Mouse (Mus musculus) forebrain, embryonic 14.5 days (tissue): ENCODE results near the gene Mfsd11. TPM values are rescaled to one million over a fixed set of nuclear protein-coding genes. Genes with fewer than 3 reads are reported as not detected.

ENCODE experiments used
- ATAC-seq: fragments of 200-750 bp; cut with Nextera tagmentation; 2 replicates; pipeline ENCODE4 v1.8.0; 2017; ENCODE audit warnings: mild to moderate bottlenecking, moderate library complexity
- DNase-seq: peaks from one replicate; pipeline ENCODE4 v3.0.0-alpha.2; 2015; ENCODE audit warnings: low spot score
- H3K27ac ChIP-seq: fragments of 300-500 bp; sonication (generic); 2 replicates; pipeline ENCODE4 v1.5.1; 2014; ENCODE audit warnings: low read depth, mild to moderate bottlenecking, control low read depth, low read length, moderate library complexity
- H3K27me3 ChIP-seq: fragments of 300-500 bp; sonication (generic); replicated peaks from 2 replicates; pipeline ENCODE4 v1.6.1; 2014; ENCODE audit warnings: low read length, control low read depth, mixed read lengths; ENCODE audit not compliant: control insufficient read depth, insufficient read depth
- H3K36me3 ChIP-seq: fragments of 300-500 bp; sonication (generic); 2 replicates; pipeline ENCODE4 v1.6.1; 2014; ENCODE audit warnings: low read length, control low read depth; ENCODE audit not compliant: control insufficient read depth, insufficient read depth
- H3K4me1 ChIP-seq: fragments of 300-500 bp; sonication (generic); 2 replicates; pipeline ENCODE4 v1.6.1; 2014; ENCODE audit warnings: antibody characterized with exemption, low read length, control low read depth; ENCODE audit not compliant: control insufficient read depth, insufficient read depth
- H3K4me2 ChIP-seq: fragments of 300-500 bp; sonication (generic); 2 replicates; pipeline ENCODE4 v1.6.1; 2014; ENCODE audit warnings: mild to moderate bottlenecking, control low read depth, low read length
- H3K4me3 ChIP-seq: fragments of 300-500 bp; sonication (generic); 2 replicates; pipeline ENCODE4 v1.5.1; 2014; ENCODE audit warnings: low read depth, low read length, control low read depth
- H3K9ac ChIP-seq: fragments of 300-500 bp; sonication (generic); 2 replicates; pipeline ENCODE4 v1.6.1; 2014; ENCODE audit warnings: mild to moderate bottlenecking, low read length, control low read depth, moderate library complexity
- H3K9me3 ChIP-seq: fragments of 300-500 bp; sonication (generic); replicated peaks from 2 replicates; pipeline ENCODE4 v1.6.1; 2016; ENCODE audit warnings: low read length, control low read depth, mixed read lengths; ENCODE audit not compliant: control insufficient read depth
- WGBS: fragments of 180-500 bp; shearing (Covaris S2); extraction: QIAGEN DNeasy Blood & Tissue Kit; methylation state at CpG from one replicate; pipeline ENCODE4 v1.1.7; 2014; 5-methylcytosine and 5-hydroxymethylcytosine counted together
- polyA plus RNA-seq: library from polyadenylated mRNA; unstranded; fragments of >200 nt; fragmentation: Nextera tagmentation; extraction: Ambion mirVana; gene quantifications from 2 replicates; pipeline ENCODE4 v1.2.1, GENCODE M21; 2014

Gene Mfsd11
- 31.8 and 46.6 TPM in 2 replicates for polyA plus RNA-seq

- H3K27ac ChIP-seq, result peak within 1 kb of the TSS; percentile 96
- H3K4me3 ChIP-seq, result peak within 1 kb of the TSS; percentile 99
- no peaks in the 10 kb centered on the region for H3K27me3 ChIP-seq
- WGBS, result under 1% methylated on average over 78 of the region's 91 CpGs
- H3K36me3 ChIP-seq, result peaks cover 48% of the 10 kb centered on the region
- peak within 1 kb of the TSS; percentile 84 for H3K4me2 ChIP-seq
- ATAC-seq, result peak; percentile 65
- H3K9me3 ChIP-seq, result no peaks in the 10 kb centered on the region
- H3K9ac ChIP-seq, result peak within 1 kb of the TSS; percentile 96
- peaks cover 22% of the 10 kb centered on the region for H3K4me1 ChIP-seq
- peak; percentile 84 for DNase-seq
Observed at GRCm38 (mm10) chr11:116852291-116852890, at the start of gene Mfsd11. Gene Mfsd11, plus strand, starts transcription at chr11:116852440.

DNA sequence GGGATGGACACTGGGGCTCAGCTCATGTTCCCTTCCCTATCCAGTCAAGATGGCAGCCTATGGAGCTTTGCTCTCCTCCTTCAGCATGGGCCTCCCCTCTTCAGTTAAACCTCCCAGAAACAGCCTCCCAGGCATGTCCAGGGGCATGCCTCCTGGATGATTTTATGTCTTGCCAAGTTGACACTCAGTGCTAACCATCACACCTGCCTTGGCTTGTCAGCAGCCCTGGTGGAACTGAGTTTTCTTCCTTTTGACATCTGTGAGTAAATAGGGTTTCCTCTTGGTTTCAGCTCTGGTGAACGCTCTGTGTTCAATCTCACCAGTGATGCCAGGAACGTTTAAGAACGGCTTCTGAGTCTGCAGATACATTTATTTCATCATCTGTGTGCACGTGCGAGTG, 49.5 kb upstream of the Mfsd11 start:
- no peak overlapping the region for H3K4me3 ChIP-seq
- no peak overlapping the region for H3K4me2 ChIP-seq
- H3K36me3 ChIP-seq, result no peaks in the 10 kb centered on the region
- 88% methylated on average over 5 of the region's 5 CpGs for WGBS
- no peaks in the 10 kb centered on the region for H3K4me1 ChIP-seq
- no peak for DNase-seq
- H3K9me3 ChIP-seq, result no peaks in the 10 kb centered on the region
- H3K27me3 ChIP-seq, result no peaks in the 10 kb centered on the region
- no peak overlapping the region for H3K9ac ChIP-seq
- H3K27ac ChIP-seq, result no peak overlapping the region
- no peak for ATAC-seq

- DNase-seq, result peak; percentile 10
- H3K4me1 ChIP-seq, result peaks cover 6% of the 10 kb centered on the region
- H3K27ac ChIP-seq, result no peak overlapping the region; the same call in 1 of the 2 replicates
- no peaks in the 10 kb centered on the region for H3K27me3 ChIP-seq
- ATAC-seq, result no peak
- 79% methylated on average over 15 of the region's 15 CpGs for WGBS
- H3K9me3 ChIP-seq, result no peaks in the 10 kb centered on the region
- no peak overlapping the region for H3K9ac ChIP-seq
- H3K4me3 ChIP-seq, result no peak overlapping the region
- no peaks in the 10 kb centered on the region for H3K36me3 ChIP-seq
- H3K4me2 ChIP-seq, result no peak overlapping the region
Observed at GRCm38 (mm10) chr11:116806136-116807071, 45.8 kb upstream of the Mfsd11 start.

- Histone ChIP-seq H3K4me1 (peaks cover 7% of the 10 kb centered on the region), H3K9me3 (no peaks in the 10 kb centered on the region), H3K27me3 (no peaks in the 10 kb centered on the region), H3K4me2 (no peak overlapping the region), H3K36me3 (no peaks in the 10 kb centered on the region), H3K27ac (no peak overlapping the region), H3K9ac (no peak overlapping the region), H3K4me3 (no peak overlapping the region)
- peak; percentile 1 for DNase-seq
- 48% methylated on average over 7 of the region's 7 CpGs for WGBS
- no peak for ATAC-seq
Observed at GRCm38 (mm10) chr11:116807116-116807515, 45.1 kb upstream of the Mfsd11 start.

DNA sequence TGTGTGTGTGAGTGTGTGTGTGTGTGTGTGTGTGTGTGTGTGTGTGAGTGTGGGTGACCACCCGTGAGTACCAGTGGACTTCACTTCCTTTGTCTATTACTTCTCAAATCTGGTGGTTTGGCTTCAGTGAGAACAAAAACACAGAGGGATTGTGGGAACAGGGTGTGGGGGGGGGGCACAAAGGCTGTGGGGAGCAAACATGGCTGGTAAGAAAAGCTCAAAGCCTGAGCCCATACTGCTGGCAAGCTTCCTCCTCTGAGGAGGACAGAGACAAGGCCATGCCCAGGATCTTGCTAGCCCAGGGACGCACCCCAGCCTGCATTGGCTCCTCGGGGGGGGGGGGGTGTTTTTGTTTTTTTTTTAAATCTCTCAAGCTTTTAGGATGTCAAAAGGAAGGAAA, 44.7 kb upstream of the Mfsd11 start:
- Histone ChIP-seq H3K27ac (no peak overlapping the region; the same call in 1 of the 2 replicates), H3K9me3 (no peaks in the 10 kb centered on the region), H3K36me3 (no peaks in the 10 kb centered on the region), H3K4me2 (no peak overlapping the region), H3K4me1 (peaks cover 11% of the 10 kb centered on the region), H3K9ac (no peak overlapping the region), H3K4me3 (no peak overlapping the region), H3K27me3 (no peaks in the 10 kb centered on the region)
- ATAC-seq, result no peak
- peak; percentile 16 for DNase-seq
- WGBS, result 63% methylated on average over 3 of the region's 3 CpGs

DNA sequence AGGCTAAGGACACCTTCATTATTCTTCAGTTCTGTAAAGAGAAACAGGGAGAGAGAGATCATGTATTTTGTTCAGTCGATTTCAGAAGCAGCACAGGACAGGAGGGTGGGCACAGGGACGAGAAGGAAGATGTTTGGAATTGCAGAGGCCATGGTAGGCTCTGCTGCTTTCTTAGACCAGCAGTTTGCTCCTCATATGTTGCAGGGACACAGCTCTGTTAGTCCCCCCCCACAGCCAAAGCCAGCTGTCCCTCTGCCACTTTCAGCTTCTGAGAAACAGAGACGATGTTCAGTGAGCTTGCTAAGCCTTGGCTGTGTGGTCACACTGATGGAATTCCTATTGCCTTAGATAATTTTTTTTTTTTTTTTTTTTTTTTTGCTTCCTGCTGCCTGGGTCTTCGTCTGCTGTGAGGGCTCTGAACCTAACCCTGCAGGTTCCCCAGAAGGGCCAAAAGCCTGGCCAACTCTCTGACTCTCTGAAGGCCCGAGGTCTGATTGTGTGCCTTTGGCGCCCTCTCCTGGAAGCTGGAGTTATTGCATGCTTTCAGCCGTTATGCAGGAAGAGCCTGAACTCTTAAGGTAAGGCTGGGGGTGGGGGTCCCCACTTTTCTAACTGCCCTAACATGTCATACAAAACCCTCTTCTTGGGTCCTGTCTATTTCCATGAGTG, 44.2 kb upstream of the Mfsd11 start:
- DNase-seq (peak; percentile 90), ATAC-seq (no peak)
- Histone ChIP-seq H3K27ac (no peak overlapping the region; the same call in 1 of the 2 replicates), H3K9ac (no peak overlapping the region), H3K9me3 (no peaks in the 10 kb centered on the region), H3K4me1 (peaks cover 17% of the 10 kb centered on the region), H3K36me3 (no peaks in the 10 kb centered on the region), H3K27me3 (no peaks in the 10 kb centered on the region), H3K4me2 (no peak overlapping the region), H3K4me3 (no peak overlapping the region)
- 28% methylated on average over 7 of the region's 7 CpGs for WGBS

DNA sequence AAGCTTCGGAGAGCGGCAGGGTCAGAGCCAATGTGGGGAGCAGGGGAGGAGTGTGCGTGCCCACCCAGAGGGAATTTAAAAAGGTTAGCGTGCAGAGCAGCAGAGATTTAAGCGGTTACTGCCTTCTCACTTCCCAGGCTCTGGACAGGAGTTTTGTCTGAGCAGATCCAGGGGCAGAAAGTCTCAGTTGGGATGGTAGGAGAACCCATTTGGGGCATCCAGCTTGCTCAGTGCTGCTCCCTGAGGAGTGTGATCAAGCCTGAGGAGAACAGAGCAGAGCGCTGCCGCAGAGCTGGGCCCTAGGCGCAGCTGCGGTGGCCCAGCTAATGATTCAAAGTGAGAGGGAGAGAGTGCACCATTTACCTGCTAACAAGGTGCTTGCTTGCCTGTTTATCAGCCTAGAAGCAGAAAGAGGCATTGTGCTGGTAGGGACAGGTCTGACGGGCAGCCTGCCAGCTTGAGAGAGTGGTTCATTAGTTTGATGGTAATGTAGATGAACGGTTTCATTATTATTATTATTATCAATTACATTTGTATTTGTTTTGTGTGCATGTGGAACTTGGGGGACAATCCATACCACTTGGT, 43.3 kb upstream of the Mfsd11 start:
- DNase-seq (no peak), ATAC-seq (no peak)
- Histone ChIP-seq H3K27me3 (no peaks in the 10 kb centered on the region), H3K36me3 (no peaks in the 10 kb centered on the region), H3K4me1 (peaks cover 23% of the 10 kb centered on the region), H3K9ac (no peak overlapping the region), H3K9me3 (no peaks in the 10 kb centered on the region), H3K27ac (no peak overlapping the region), H3K4me2 (no peak overlapping the region), H3K4me3 (no peak overlapping the region)
- WGBS, result 79% methylated on average over 11 of the region's 11 CpGs

DNA sequence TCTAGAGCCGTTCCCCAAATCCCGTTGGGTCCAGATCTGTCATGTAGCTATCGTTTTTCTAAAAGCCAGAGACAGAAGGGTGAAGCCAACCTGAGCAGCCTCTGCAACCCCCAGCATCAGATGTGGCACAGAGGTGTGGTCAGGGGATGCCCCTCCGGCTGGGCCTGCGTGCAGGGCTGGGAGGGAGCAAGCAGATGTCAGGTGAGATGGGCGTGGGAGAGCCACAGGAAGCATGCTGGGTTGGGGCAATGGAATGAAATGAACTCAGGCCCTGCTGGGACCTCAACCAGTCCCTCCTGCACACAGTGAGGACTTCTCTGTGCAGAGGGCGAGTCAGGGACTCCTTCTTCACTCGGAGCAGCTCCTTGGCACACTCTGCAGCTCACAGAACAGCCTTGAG, 42.7 kb upstream of the Mfsd11 start:
- Histone ChIP-seq H3K27ac (no peak overlapping the region), H3K4me2 (no peak overlapping the region), H3K4me1 (peaks cover 29% of the 10 kb centered on the region), H3K4me3 (no peak overlapping the region), H3K9me3 (no peaks in the 10 kb centered on the region), H3K36me3 (no peaks in the 10 kb centered on the region), H3K27me3 (no peaks in the 10 kb centered on the region), H3K9ac (no peak overlapping the region)
- no peak for ATAC-seq
- DNase-seq, result no peak
- 75% methylated on average over 8 of the region's 8 CpGs for WGBS
